Mouse (Mus musculus): Measurements from ENCODE around the gene Tdpoz4.
"Not testable (repeated sequence)": the region's sequence is repeated elsewhere in the genome, so short reads cannot be mapped to it uniquely, and the experiment has no call there.

Gene Tdpoz4

GRCm38 (mm10) chr3:93796098-93796497, at the start of gene Tdpoz4:
Tdpoz4 (plus strand) TSS chr3:93796398.
- not testable (repeated sequence) for DNase-seq (ENCODE audit: low read depth, low spot score)

DNA sequence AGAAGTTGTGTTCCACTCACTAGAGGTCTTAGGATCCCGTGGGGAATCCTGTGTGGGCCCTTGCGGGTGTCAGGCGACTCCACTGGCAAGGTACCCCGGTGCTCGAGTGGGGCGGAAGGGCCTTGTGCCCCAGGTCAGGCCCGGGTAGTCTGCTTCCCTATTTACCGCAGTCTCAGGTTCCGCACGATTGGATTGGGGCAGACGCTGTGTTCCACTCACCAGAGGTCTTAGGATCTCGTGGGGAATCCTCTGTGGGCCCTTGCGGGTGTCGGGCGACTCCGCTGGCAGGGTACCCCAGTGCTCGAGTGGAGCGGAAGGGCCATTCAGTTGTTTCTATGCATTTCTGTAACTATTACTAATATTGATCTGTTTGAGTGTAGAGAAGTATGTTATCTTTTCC, 42.2 kb upstream of the Tdpoz4 start:
- not testable (repeated sequence) for DNase-seq (ENCODE audit: low read depth, low spot score)

DNA sequence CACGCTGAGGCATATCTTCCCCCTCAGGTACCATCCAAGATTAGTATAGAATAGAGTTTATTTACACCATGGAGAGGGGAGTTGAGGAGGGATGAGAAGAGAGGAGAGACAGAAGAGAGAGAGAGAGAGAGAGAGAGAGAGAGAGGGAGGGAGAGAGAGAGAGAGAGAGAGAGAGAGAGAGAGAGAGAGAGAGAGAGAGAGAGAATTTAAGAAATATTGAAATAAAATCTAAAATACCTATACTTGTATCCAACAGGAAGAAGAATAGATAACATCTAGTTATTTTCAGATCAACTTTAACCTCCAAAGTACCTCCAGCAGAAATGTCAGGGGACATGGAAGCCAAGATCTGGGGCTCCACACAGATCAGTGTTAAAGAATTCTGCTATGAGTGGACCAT, 23.5 kb upstream of the Tdpoz4 start, which contains the start of gene Gm5773:
Gene Gm5773 (plus strand): TSS at position 301 of the 400 bp plus-strand sequence.
- DNase-seq (ENCODE audit: low read depth, low spot score): not testable (repeated sequence)

DNA sequence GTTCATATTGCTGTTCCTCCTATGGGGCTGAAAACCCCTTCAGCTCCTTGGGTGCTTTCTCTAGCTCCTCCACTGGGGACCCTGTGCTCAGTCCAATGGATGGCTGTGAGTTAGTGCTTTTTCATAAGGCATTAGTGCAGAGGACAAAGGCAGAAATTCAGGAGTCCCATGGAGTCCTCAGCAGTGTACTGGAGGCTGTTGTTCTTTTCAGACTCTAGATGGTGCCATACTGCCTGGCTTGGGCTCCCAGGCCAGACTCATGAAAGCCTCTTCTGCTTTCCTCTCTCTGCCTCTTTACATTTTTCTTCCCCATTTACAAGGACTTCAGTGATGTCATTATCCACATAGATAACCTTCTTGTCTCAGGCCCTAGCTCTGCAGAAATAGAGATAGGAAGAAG, 17.1 kb downstream of the Tdpoz4 start:
- DNase-seq (ENCODE audit: low read depth, low spot score): not testable (repeated sequence)

DNA sequence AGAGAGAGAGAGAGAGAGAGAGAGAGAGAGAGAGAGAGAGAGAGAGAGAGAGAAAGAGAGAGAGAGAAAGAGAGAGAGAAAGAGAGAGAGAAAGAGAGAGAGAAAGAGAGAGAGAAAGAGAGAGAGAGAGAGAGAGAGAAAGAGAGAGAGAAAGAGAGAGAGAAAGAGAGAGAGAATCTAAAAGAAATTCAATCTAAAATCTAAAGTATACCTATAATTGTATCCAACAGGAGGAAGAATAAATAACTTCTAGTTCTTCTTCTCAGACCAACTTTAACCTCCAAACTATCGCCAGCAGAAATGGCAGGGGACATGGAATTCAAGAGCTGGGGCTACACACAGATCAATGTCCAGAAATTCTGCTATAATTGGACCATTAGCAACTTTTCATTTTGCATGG, 29.5 kb downstream of the Tdpoz4 start, which contains the start of gene Tdpoz3:
Gene Tdpoz3 (plus strand): TSS at position 301 of the 400 bp plus-strand sequence.
- DNase-seq (ENCODE audit: low read depth, low spot score): not testable (repeated sequence)

All from retina, postnatal 7 days (tissue).